Mouse (Mus musculus) frontal cortex, postnatal 10 days (tissue): ENCODE results near the gene Slc22a20.

Experiments used
- DNase-seq, 2 experiments: peaks; one replicate each; pipeline ENCODE4 v3.0.0; 2022; ENCODE audit warnings: low spot score in 2 of 2, mixed read lengths in 1 of 2

Slc22a20 gene

DNA sequence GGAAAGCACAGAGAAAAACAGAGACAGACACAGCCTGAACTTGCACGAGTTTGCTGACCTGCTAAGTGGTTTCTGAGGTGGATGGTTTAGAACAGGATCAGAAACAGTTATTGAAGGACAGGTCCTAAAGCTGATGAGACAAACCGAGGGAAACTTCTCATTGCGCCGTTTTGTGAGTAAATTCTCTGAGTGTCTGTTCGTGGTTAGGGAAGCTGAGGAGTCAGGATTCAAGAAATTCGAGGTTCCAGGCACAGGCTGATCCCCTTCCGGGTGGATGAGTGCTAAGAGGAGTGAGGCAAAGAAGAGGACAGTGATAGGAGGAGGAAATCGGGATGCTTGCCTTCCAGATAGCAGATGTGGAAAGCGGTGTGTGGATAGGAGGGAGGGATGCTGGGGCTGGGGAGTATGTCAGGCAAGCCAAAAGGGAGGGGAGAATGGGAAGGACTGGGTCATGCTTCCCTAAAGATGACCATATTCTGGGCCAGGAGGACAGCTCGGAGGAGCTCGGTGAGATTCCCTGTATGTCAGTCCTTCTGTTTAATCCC lies 60.6 kb downstream of the Slc22a20 start:
- DNase-seq: no peak

DNA sequence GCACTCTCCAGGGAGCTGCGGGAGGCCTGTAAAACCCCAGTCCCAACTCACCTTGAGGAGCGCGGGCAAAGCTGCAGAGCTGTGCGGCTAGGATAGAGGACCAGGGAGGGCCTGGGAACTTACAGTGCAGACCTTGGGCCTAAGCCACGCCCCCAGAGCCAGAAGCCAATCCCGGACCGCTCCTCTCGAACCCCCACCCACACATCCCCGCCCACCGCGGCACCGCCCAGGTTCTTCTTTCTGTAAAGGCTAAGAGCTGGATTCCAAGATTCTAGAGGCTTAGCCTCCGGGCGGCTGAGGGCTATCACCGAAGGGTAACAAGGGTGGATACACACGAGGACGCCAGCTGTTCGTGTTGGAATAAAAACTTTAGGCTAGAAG lies 61.2 kb downstream of the Slc22a20 start, which contains the start of gene Cdc42ep2:
Cdc42ep2 (minus strand) TSS at position 104 of the 381 bp plus-strand sequence.
- peak; percentile 83 to 90 for DNase-seq

DNA sequence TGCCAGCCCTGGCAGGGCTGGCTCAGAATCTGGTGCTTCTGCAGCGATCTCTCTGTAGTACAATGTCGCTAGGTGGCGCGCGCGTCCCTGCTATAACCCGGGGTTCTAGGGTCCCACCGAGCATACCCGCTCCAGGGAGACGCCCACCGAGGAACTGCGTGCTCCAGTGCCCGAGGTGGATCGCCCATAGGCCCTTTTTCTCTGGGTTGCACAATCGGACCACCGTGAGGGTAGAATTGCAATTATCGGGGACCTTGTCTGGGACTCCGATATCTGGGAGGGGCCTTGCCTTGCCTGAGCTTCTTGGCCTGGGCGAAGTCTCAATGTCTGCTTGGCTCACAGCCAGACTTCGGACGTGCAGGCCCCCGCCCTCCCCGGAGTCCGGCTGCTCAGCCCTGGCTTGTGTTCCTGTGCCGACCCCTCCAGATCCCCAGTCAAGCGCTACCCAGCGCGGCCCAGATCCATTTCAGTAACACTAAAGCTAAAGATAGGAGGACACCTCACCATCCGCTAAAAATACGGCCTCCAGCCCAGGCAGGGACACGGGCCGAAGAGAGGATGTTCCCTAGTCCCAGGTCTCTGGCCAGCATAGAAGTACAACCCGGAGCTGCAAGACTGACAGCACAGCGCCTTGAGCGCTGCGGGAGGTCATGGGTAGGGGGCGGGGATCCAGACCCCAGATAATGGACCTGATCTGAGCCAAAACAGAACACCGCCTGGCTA lies 61.8 kb downstream of the Slc22a20 start:
- DNase-seq: peak; percentile 74 to 89

DNA sequence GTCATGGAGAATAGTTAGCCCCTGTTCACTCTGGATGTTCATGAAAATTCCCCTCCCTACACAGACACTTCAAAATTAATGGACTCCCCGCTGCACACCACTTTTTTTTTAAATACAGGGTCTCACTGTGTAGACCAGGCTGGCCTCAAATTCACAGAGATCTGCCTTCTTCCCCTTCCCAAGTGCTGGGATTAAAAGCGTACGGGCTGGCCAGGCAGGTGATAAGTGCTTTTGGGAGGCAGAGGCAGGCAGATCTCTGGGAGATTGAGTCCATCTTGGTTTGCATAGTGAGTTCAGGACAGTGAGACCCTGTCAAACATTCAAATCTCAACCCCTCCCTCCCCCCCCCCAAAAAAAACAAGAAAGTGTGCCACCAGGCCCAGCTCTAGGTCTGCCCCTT lies 63.0 kb downstream of the Slc22a20 start:
- DNase-seq: no peak

DNA sequence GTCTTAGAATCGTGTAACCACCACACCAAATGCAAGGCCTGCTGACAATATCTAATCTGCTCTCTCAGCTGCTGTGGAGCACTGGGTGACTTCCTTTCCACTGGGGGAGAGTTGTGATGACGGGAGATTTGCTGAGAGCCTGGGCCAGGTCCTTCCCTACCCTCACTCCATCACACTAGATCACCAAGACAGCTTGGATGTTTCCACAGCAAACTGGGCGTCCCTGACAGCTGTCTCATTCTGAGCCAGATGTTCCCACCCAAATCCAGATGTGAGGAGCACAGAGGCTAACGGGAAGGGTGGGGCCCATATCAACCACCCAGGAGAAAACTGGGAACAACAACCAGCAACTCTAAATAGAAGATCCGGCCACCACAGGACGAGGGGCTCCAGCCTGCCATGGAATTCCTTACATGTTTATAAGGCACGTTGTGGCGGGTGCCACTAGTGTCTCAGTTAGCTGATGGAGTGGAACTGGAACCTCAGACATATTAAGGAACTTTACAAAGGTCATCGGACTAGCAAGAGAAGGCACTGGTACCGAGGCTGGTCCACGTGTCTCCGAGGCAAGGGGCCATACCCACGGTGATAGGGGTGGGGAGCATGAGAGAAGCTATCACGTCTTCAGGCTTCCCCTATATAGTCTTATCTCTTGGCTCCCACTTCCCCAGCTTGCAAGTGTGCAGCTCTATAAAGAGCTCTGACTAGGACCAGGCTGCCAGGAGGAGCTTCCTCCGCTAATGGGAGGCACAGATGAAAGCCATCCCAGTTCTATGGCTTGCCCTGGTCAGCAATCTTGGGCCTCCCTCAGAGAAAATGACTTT lies 63.6 kb downstream of the Slc22a20 start:
- DNase-seq: no peak

GRCm38 (mm10) chr19:5921715-5922114 lies 64.2 kb downstream of the Slc22a20 start:
- no peak for DNase-seq
